Mouse (Mus musculus): ENCODE results near the gene Slc7a7. TPM values are rescaled to one million over a fixed set of nuclear protein-coding genes. Genes with fewer than 3 reads are reported as not detected.

Gene Slc7a7
- total RNA-seq, 2 experiments from 2014 or later, result 2.4 to 2.7 TPM

DNA sequence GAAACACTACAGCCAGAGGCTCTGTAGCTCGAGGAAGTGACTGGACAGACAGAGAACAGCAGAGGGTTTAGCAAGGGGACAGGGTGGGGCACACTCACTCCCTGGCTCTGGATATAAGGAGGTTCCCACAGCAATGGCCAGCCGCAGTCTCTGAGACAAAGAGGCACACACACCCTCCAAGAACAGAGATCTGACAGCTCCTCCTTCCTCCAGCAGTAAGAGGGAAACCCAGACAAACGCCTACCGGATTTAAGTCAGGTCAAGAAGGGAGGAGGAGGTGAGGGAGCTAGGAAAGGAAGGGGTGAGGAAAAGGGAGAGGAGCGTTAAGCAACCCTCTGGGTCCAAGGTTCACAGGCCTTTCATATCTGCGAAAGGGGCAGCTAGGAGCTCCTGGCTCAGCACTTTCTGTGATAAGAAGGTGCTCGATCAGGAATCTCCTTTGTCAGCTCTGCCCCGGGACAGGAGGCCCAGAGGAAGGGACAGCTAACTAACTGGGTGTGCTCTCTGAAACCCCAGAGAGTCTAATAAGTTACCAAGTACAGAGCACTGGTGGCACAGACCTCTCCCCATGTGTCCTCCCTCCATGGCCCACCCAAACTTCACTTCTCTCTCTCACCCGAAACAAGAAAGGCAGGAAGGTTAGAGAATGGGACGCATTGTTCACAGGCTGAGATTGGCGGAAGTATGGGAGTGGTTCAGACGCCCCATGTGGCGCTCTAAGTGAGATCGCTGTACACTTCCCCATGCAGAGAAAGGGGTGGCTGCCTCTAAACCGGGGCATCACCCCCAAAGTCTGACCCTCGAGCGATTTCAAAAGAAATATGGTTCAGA, 7.4 kb downstream of the Slc7a7 start:
- no peak for DNase-seq

DNA sequence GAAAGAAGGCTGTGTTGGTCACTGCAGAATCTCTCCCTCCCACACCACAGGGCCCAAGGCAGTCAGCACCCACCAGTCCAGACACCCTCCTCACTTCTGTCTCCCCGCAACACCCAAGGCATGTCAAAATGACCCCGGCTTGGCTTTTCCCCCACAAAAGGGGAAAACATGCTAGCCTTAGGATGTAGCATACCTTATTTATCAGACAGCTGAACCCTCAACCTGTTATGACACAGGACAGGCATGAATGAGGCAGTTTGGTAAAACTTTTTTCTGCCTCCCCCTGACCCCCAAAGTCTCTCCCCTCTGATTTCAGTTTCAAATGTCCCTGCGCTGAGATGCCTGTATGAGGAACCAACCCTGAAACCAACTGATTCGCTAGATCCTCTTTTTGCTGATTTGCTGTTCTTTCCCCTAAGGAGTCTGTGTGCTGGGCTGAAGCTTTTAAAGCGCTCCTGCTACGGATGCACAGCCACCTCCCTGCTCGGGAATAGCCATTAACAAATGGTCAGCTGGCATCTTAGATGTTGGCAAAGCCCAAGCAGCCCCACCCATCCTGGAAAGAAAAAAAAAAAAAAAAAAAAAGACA, 8.4 kb downstream of the Slc7a7 start:
- no peak for DNase-seq

DNA sequence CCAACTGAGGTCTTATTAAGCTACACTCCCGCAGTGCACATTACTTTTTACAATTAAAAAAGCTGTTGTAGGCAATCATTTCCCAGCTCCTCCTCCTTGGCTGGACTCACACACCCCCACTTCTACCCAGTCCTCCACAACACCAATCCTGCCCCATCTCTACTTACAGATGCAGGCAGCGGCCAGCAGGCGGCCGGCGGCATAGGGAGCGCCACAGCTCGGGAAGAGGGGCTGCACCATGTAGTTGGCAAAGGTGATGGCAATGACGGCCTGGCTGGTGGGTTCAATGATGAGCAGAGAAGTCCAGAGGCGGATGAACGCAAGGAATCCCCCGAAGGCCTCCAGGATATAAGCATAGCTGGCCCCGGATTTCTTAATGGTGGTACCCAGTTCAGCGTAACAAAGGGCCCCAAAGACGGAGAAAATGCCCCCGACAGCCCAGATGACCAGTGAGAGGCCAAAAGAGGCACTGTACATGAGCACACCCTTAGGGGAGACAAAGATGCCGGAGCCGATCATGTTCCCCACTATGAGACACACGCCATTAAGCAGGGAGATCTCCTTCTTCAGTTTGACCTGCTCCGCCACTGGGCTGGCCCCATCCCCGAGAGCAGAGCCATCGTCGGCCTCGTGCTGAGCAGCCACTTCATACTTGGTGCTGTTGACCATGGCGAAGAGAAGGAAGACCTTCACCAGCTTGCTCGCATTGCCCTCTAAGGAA, 9.1 kb downstream of the Slc7a7 start:
- no peak for DNase-seq

DNA sequence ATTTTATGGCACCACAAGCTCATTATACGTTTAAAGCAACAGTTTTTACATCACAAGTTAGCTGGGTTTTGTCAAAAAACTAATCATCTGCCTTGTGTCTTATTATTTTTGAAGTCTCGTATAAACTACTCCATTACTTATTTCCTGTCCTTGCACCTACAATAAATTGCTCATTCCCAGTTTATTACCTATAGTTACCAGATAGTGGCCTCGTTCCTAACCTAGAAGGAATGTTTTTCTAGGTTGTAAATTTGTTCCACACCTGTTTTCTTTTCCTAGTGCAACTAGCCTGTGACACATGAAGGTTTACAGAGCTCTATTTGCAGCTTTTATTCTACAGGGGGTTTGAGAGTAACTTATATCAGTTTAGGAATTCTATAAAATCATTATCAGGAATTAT, 15.9 kb downstream of the Slc7a7 start:
- DNase-seq, result no peak

DNA sequence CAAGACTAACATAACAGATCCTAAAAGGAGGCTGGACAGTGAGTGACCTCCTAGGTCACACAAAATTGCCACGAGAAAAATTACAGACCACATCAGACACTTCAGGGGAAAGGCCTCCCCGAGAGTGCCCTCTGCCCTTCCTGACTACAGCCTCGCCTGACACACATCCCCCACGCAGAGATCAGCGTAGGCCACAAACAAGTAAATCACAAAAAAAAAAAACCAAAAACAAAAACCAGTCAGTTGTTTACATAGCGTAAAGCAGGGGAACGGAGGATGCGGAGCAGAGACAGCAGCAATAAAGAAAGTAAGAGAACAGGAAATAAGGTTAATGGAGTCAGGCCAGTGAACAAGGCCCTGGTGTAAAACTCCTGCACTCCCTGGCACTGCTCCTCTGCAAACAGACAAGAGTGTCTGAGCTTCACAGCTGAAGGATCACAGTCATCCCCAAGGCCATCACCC, 18.6 kb downstream of the Slc7a7 start:
- DNase-seq, result no peak

DNA sequence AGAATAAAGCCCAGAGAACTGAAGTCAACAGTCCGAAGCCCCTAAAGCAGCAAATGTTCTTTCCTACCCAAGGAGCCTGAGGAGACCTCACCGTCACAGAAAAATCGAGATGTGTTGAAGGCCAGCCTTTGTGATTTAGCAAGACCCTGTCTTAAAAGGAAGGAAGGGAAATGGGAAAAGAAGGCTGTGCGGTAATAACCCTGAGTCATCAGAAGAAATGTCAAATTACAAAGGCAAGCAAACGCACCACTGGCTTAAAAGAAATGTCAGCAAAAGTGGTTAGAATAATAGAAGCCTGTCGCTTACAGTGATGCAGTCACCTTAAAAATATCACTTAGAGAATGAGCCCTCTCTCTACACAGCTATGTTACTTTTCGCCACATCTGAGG, 19.1 kb downstream of the Slc7a7 start:
- DNase-seq, result no peak

DNA sequence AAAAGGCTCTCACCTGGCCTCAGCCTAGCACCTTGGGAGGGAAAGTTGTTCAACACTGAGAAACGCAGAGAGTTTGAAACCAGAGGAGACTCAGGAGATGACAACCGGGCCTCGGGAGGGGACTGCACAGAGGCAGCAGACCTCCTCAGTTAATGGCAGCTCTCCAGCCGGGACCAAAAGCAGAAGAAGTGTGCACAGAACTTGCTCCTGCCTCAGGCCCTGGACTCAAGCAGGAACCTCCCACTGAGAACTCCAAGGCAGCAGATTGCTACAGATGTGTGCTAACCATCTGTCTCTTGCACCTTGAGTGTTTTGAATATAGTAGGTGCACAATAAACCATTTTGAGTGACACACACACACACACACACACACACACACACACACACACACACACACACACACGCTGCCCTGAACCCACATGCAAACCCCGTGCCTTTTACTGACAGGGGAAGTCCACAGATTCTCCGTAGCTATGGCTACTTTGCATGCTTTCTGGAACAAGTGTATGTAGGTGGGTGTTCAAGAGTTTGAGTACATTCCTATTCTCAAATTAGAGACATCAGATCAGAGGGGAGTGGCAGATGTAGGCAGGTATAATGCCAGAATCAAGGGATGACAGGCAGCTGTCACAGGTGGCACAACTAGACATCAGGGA, 19.6 kb downstream of the Slc7a7 start:
- no peak for DNase-seq

DNA sequence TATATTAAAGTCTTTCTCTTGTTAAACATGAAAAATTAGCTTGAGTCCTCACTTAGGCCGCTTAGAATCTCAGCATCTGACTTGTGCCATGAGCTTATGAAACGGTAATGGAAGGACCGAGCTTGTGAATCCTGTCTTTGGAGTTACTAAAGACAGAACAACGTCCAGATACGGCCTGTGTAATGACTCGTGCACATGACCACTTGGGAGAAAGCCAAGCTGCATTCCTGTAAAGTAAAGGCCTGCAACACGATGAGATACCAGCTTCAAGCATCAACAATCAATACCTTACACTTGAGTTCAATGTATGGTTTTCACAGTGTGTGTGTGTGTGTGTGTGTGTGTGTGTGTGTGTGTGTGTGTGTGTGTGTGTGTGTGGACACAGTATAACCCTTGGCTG, 20.9 kb downstream of the Slc7a7 start:
- no peak for DNase-seq

DNA sequence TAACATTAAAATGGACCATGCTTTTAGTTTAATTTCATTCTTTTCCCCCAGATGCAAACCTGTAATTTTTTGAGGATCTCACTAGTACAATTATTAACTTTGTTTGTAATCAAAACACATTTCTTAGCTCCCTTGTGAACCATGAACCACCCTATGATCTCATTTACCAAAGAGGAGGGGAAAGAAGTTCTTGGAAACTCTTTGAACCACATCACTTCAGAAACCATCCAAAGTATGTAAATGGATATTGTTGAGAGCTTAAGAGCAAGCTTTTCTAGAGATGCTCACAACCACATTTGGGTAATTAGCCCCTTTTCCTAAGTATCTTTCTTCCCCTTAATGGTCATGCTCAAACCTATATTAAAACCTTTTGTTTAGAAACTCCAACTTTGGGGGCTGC, 23.3 kb downstream of the Slc7a7 start:
- no peak for DNase-seq

DNA sequence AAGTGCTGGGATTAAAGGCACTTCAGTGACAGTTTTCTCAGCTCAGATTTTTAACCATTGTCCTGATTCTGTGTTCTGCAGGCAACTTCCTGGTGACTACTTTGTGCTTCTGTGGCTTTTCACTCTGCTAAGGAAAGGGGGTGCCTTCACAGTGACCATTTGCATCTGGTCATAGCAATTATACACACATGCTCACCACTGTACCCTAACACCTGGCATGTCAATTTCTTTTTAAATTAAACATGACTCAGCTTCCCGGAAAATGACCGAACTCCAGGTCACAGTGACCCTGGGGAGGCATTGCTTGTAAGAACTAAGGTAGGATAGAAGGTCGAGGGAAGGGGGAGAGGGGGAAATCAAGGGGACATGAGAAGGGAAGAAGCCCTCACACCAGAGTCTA, 23.8 kb downstream of the Slc7a7 start:
- DNase-seq, result no peak

DNA sequence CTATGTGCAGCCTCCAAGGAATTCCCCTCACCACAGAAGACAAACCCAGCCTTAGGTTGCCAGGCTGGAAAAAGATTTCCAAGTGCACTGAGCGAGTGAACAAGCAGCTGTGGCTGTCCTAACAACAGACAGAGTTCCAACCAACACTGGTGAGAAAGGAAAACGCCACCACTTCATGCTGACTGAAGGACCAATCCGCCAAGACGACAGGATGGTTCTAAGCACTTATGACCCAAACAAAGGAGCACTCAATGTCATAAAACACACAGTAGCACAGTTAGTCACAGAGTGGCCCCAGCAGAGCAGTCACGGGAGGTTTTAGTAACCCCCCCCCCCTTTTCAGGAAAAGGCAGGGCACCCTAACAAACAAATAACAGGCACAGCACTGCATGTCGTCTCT, 26.7 kb downstream of the Slc7a7 start:
- DNase-seq, result no peak

DNA sequence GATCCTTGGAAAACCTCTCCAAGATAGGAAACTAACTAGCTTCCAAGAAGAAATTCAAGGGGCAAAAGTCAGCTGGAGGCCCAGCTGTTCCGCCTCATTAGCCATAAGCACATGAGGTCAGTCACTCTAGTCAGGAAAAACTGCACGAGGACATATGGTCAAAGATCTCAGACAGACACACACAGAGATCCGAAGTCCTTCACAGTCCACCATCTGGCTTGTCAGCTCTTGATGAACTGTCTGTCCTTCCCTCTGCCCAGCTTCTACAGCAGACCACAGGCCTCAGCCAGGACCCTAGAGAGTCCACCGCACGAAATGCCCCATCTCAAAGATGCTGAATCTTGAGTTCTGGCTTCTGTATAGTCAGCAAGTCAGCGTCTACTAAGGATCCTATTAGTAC, 30.0 kb downstream of the Slc7a7 start:
- no peak for DNase-seq

DNA sequence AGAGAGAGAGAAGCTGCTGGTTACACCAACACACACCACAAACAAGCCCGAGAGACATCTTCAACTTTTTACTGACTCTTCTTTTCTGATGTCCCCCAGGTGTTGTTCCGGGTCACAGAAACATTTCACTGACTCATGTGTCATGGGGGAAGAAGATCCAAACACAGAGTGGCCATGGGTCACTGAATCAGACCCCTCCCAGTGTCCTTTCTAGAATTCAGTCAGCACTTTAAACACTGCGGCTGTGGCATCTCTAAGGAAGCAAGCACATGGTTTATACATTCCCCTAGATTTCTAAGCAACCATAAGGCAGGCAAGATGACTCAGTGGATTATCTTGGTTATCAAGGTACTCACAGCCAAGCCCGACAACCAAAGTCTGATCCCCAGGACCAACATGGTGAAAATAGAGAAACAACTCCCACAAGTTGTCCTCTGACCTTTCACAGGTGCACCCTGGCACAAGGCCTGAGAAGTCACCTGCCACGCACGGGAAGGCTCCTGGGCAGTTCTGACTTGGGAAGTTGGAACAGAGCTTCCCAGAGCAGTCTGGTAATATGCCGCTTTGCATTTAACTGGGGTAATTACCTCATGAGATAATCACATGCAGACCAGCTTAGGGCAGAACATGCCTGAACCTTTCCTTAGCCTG, 31.5 kb downstream of the Slc7a7 start:
- DNase-seq, result no peak

DNA sequence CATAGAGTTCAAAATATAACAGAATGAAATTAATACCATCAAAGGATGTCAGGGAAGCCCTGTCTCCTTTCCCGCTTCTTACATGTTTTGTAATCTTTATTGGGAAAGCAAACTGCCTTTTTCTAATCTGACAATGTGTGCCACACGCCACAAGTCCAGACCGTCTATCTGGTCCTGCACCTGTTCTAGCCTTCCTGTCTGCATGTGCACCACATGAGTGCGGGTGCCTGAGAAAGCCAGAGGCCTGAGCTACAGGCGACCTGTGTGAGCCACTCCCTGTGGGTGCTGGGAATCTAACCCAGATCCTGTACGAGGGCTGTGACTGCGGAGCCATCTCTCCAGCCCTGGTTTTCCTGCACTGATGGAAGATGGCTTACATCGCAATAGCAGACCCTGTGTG, 33.2 kb downstream of the Slc7a7 start:
- DNase-seq, result no peak

DNA sequence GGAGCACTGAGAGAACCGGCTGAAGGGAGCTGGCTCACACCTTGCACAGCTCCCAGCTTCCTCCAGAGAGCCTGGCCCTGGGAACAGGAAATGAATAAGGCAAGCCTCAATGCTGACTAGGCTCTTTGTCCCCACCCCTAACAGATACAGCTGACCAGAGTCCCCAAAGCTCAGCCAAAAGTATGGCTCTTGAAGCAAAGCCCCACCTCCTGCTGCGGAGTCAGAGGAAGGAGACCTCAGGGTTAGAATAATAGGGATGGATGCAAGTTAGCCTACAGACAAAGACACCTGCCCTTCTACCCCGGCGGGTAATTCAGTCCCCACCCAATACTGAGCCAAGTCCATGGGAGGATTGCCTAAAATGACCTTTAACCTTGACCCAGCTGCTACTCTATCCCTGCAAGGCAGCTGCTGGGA, 34.2 kb downstream of the Slc7a7 start:
- no peak for DNase-seq

DNA sequence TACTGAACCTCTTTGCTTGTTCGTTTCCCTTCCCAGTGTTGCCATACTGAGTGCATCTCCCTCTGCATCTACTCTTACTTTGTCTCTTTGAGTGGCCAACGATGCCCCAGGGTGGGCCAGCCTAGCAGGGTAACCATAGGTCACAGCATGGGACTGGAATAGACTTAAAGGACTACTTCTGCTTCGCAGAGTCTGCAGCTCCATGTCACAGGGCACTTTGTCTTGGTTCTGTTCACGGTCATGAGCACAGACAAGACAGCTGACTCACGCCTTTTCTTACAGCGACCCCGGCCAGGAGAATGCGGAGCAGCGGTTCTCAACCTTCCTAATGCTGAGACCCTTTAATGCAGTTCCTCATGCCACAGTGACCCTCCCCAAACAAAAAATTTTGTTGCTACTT, 34.9 kb downstream of the Slc7a7 start:
- DNase-seq, result no peak

DNA sequence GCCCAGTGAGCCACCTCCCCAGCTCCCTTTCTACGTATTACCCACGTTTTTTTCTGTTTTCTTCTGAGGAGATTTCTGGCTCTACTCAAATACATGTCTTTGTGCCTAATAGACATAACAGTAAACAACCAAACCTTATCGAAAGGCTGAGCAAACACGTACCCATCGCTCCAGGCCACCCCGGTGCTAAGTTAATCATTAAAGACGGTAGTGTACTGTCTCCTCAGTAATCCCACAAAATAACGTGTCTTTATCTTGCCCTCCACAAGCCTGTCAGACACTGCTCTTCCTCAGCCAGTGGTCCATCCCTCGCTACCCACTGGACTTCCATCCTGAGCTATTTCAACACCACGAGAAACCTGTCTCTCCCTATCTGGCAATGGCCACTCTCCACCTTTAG, 35.8 kb downstream of the Slc7a7 start:
- DNase-seq, result no peak

DNA sequence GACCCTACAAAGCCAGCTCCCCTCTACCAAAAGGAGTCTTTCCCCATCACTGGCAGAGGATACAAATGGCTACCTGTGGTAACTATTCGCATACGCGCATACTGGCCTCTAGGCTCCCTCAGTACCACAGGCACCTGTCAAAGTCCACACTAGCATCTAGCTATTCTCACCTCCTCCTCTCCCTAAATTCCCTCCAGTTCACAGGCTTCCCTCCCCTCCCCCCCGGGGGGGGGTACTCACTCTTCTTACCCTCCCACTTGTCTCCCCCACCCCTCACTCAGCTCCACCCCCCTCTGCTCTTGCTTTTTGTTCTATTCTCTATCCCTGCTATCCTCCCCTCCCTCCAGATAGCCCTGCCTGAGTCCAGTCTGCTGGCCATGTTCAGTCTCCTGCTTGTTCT, 37.0 kb downstream of the Slc7a7 start:
- no peak for DNase-seq

DNA sequence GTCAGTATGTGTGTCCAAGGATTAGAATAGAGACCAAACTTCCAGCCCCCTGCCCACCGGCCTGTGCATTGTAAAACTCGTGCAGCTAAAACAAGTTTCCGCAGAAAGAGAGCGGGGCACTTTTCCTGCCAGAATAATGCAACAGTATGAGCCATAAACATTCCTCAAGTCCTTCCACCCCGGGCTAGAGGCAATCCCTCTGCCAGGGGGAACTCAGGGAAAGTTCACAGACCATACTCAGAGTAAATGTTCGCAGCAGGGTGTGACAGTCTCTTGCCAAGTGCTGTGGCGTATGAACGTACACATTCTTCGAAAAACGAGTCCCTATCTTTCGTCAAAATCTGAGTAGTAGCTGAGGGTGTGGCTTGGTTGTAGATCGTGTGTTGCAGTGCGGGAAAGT, 38.0 kb downstream of the Slc7a7 start:
- no peak for DNase-seq

DNA sequence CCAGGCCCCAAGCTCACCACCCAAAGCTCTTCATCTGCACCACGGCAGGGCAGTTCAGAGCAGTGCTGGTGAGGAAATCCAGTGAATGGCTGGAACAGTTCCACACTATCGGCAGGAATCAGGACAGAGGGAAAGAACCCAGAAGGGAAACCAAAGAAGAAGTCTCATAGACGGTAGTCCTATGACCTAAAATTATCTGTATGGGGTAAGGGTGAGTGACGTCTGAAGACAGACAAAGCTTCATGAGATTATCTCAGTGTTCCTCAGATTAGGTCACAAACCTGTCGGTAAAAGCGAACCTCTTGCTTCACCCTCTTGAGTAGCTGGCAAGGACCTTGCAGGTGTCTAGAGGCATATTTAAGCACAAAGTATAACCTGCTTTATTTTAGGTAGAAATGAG, 40.4 kb downstream of the Slc7a7 start:
- DNase-seq, result no peak

DNA sequence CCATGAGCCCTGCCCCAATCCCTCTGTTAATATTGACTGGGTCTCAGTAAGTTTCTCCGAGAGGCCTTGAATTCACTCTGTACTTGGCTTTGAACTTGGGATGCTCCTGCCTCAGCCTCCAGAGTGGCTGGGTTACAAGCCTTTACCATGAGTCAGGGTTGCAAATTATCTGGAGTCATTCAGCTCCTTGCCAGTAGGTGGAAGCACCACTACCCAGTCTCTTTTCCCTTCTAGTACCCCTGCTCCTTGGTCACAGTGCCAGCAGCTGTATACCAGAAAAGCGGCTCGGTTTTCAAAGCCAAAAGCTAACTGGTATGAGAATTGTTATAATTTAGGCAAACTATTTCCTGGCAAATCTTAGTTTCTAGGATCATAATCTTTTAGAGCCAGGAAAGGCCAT, 41.7 kb downstream of the Slc7a7 start:
- no peak for DNase-seq

DNA sequence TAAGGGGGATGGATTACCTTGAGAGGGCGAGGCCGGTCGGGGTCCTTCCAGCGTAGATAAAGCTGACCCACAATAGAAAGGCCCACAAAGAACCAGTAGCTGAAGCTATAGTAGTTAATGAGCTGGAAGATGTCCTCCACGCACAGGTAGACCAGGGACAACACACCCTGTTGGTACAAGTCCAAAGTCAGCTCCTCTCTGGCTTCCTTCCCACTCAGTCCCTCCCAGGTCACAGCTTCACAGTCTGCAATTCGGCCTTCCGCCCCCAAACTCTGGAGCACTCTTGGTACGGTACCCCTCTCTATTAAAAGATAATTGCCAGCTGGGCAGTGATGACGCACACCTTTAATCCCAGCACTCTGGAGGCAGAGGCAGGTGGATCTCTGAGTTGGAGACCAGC, 44.7 kb downstream of the Slc7a7 start:
- DNase-seq, result no peak

DNA sequence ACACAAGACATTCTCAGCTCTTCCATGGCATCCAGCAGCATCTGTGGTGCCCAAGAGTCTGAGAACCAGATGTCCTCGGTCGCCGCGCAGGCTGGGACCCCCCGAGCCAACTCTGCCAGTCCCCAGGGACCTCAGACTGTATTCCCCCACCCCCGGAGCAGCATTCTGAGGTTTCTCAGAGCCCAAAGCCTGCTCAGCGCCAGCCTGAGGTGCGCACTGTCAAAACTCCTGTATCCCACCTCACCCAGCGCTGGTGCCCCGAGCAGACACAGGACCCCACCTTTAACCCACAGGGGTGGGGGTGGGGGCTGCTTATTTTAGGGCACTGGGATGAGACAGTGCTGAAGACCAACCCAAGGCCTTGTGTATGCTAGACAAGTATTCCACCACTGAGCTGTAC, 46.1 kb downstream of the Slc7a7 start:
- DNase-seq, result no peak
